Mouse (Mus musculus) liver, embryonic 14.5 days (tissue): ENCODE measurements at regions not wholly inside any gene's neighbourhood (a gene's known extent, or its start where the extent isn't known, plus 50 kb on each side); places are given as distances from the start of the nearest gene placed in this dataset.

ENCODE experiments used
- CTCF ChIP-seq: IDR thresholded peaks from 2 replicates; pipeline ENCODE4 v1.5.1; 2016; ENCODE audit warnings: antibody characterized with exemption, low read depth, control low read depth
- EP300 ChIP-seq: IDR thresholded peaks from 2 replicates; pipeline ENCODE4 v1.6.1; 2016; ENCODE audit warnings: antibody characterized with exemption, low read depth

GRCm38 (mm10) chr3:15202760-15203159 lies 129.3 kb downstream of the Gm9733 start:
- TF ChIP-seq EP300 (no peak), CTCF (no peak)
